Mouse (Mus musculus): ENCODE measurements around the gene Bsn. TPM values are rescaled to one million over a fixed set of nuclear protein-coding genes. Genes with fewer than 3 reads are reported as not detected.

The Bsn gene
- polyA plus RNA-seq (2012; rRNA removed) = 70.0 and 77.6 TPM in 2 replicates

GRCm38 (mm10) chr9:108189787-108190679 lies at the start of gene Bsn:
Gene Bsn, minus strand, starts transcription at chr9:108190384.
- H3K4me1 ChIP-seq (ENCODE audit: control insufficient read depth, insufficient read depth, low read length) = peaks cover 18% of the 10 kb centered on the region; the same call in 1 of the 2 replicates
- H3K4me3 ChIP-seq (replicated peaks; ENCODE audit: insufficient read depth, low read depth, low read length) = peak within 1 kb of the TSS; percentile 94
- H3K27ac ChIP-seq (ENCODE audit: insufficient read depth, low read length) = peak within 1 kb of the TSS; percentile 67
- DNase-seq = peak; percentile 93
- H3K27me3 ChIP-seq (ENCODE audit: control insufficient read depth, insufficient read depth, low read length) = no peaks in the 10 kb centered on the region
- WGBS = 2% methylated on average over 82 of the region's 91 CpGs
- peak; percentile 88 for TF ChIP-seq POLR2A (IDR thresholded peaks at IDR 0.05; ENCODE audit: borderline replicate concordance, insufficient read depth, low read length)
- no peak for TF ChIP-seq CTCF (IDR thresholded peaks at IDR 0.05; ENCODE audit: borderline replicate concordance, insufficient read depth, low read depth, low read length)

GRCm38 (mm10) chr9:108239951-108240350 lies 49.8 kb upstream of the Bsn start:
- 92% methylated on average over 5 of the region's 5 CpGs for WGBS
- Histone ChIP-seq H3K27ac (ENCODE audit: insufficient read depth, low read length) (no peak overlapping the region), H3K4me1 (ENCODE audit: control insufficient read depth, insufficient read depth, low read length) (no peaks in the 10 kb centered on the region), H3K4me3 (replicated peaks; ENCODE audit: insufficient read depth, low read depth, low read length) (no peak overlapping the region), H3K27me3 (ENCODE audit: control insufficient read depth, insufficient read depth, low read length) (no peaks in the 10 kb centered on the region)
- DNase-seq = no peak
- no peak for TF ChIP-seq CTCF (IDR thresholded peaks at IDR 0.05; ENCODE audit: borderline replicate concordance, insufficient read depth, low read depth, low read length)
- TF ChIP-seq POLR2A (IDR thresholded peaks at IDR 0.05; ENCODE audit: borderline replicate concordance, insufficient read depth, low read length) = no peak

GRCm38 (mm10) chr9:108238831-108239230 lies 48.6 kb upstream of the Bsn start:
- no peak for TF ChIP-seq CTCF (IDR thresholded peaks at IDR 0.05; ENCODE audit: borderline replicate concordance, insufficient read depth, low read depth, low read length)
- no peak for TF ChIP-seq POLR2A (IDR thresholded peaks at IDR 0.05; ENCODE audit: borderline replicate concordance, insufficient read depth, low read length)
- no peak overlapping the region for H3K4me3 ChIP-seq (replicated peaks; ENCODE audit: insufficient read depth, low read depth, low read length)
- WGBS = 64% methylated on average over 3 of the region's 3 CpGs
- no peaks in the 10 kb centered on the region for H3K4me1 ChIP-seq (ENCODE audit: control insufficient read depth, insufficient read depth, low read length)
- DNase-seq = no peak
- no peaks in the 10 kb centered on the region for H3K27me3 ChIP-seq (ENCODE audit: control insufficient read depth, insufficient read depth, low read length)
- H3K27ac ChIP-seq (ENCODE audit: insufficient read depth, low read length) = no peak overlapping the region

- DNase-seq = no peak
- Histone ChIP-seq H3K27me3 (ENCODE audit: control insufficient read depth, insufficient read depth, low read length) (no peaks in the 10 kb centered on the region), H3K27ac (ENCODE audit: insufficient read depth, low read length) (no peak overlapping the region), H3K4me1 (ENCODE audit: control insufficient read depth, insufficient read depth, low read length) (no peaks in the 10 kb centered on the region), H3K4me3 (replicated peaks; ENCODE audit: insufficient read depth, low read depth, low read length) (no peak overlapping the region)
- WGBS = 94% methylated on average over 2 of the region's 2 CpGs
- TF ChIP-seq CTCF (IDR thresholded peaks at IDR 0.05; ENCODE audit: borderline replicate concordance, insufficient read depth, low read depth, low read length) = no peak
- TF ChIP-seq POLR2A (IDR thresholded peaks at IDR 0.05; ENCODE audit: borderline replicate concordance, insufficient read depth, low read length) = no peak
These were observed 48.2 kb upstream of the Bsn start for GRCm38 (mm10) chr9:108238402-108238801.

GRCm38 (mm10) chr9:108234682-108235081 lies 44.5 kb upstream of the Bsn start:
- Histone ChIP-seq H3K4me1 (ENCODE audit: control insufficient read depth, insufficient read depth, low read length) (no peaks in the 10 kb centered on the region), H3K4me3 (replicated peaks; ENCODE audit: insufficient read depth, low read depth, low read length) (no peak overlapping the region), H3K27ac (ENCODE audit: insufficient read depth, low read length) (no peak overlapping the region), H3K27me3 (ENCODE audit: control insufficient read depth, insufficient read depth, low read length) (no peaks in the 10 kb centered on the region)
- WGBS = 64% methylated on average over 2 of the region's 2 CpGs
- DNase-seq = no peak
- TF ChIP-seq CTCF (IDR thresholded peaks at IDR 0.05; ENCODE audit: borderline replicate concordance, insufficient read depth, low read depth, low read length) (no peak), POLR2A (IDR thresholded peaks at IDR 0.05; ENCODE audit: borderline replicate concordance, insufficient read depth, low read length) (no peak)

GRCm38 (mm10) chr9:108232908-108233307 lies 42.7 kb upstream of the Bsn start:
- no peak for TF ChIP-seq CTCF (IDR thresholded peaks at IDR 0.05; ENCODE audit: borderline replicate concordance, insufficient read depth, low read depth, low read length)
- no peak for TF ChIP-seq POLR2A (IDR thresholded peaks at IDR 0.05; ENCODE audit: borderline replicate concordance, insufficient read depth, low read length)
- peaks cover 6% of the 10 kb centered on the region for H3K4me1 ChIP-seq (ENCODE audit: control insufficient read depth, insufficient read depth, low read length)
- H3K27me3 ChIP-seq (ENCODE audit: control insufficient read depth, insufficient read depth, low read length) = no peaks in the 10 kb centered on the region
- WGBS = 92% methylated on average over 2 of the region's 2 CpGs
- DNase-seq = no peak
- H3K4me3 ChIP-seq (replicated peaks; ENCODE audit: insufficient read depth, low read depth, low read length) = no peak overlapping the region
- no peak overlapping the region for H3K27ac ChIP-seq (ENCODE audit: insufficient read depth, low read length)

GRCm38 (mm10) chr9:108227911-108228649 lies 37.9 kb upstream of the Bsn start:
- Histone ChIP-seq H3K27ac (ENCODE audit: insufficient read depth, low read length) (peak overlapping the region; percentile 43), H3K4me3 (replicated peaks; ENCODE audit: insufficient read depth, low read depth, low read length) (no peak overlapping the region), H3K27me3 (ENCODE audit: control insufficient read depth, insufficient read depth, low read length) (no peaks in the 10 kb centered on the region), H3K4me1 (ENCODE audit: control insufficient read depth, insufficient read depth, low read length) (peaks cover 8% of the 10 kb centered on the region)
- DNase-seq = no peak
- TF ChIP-seq CTCF (IDR thresholded peaks at IDR 0.05; ENCODE audit: borderline replicate concordance, insufficient read depth, low read depth, low read length) = no peak
- TF ChIP-seq POLR2A (IDR thresholded peaks at IDR 0.05; ENCODE audit: borderline replicate concordance, insufficient read depth, low read length) = no peak
- WGBS = 37% methylated on average over 2 of the region's 2 CpGs
